Mouse (Mus musculus) right cerebral cortex, postnatal 14 days (tissue): ENCODE measurements around the gene Zswim1.
"Not testable (repeated sequence)": the region's sequence is repeated elsewhere in the genome, so short reads cannot be mapped to it uniquely, and the experiment has no call there.

Experiments used
- DNase-seq: peaks from one replicate; pipeline ENCODE4 v3.0.0; 2022

Zswim1 gene

DNA sequence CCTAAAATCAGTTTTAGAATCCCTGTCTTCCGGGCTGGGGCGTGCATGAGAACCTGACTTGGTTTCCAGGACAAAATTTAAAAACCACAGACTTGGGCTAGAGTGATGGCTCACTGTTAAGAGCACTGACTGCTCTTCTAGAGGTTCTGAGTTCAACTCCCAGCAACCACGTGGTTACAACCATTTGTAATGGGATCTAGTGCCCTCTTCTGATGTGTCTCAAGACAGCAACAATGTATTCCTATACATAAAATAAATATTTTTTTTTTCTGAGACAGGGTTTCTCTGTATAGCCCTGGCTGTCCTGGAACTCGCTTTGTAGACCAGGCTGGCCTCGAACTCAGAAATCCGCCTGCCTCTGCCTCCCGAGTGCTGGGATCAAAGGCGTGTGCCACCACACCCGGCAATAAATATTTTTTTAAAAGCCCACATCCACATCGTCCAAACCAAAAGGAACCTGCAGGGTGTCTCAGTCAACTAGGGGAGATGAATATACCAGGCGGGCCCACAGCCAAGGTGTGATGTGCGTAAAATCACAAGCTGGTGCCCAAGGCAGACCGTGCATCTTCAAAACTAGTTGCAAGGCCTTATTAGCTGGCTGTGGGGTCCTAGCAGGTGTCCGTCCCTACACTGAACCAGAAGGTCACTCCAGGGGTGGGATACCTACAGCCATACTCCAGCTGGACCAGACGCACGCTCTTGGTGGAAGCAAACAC lies 9.7 kb downstream of the Zswim1 start:
- no peak for DNase-seq

DNA sequence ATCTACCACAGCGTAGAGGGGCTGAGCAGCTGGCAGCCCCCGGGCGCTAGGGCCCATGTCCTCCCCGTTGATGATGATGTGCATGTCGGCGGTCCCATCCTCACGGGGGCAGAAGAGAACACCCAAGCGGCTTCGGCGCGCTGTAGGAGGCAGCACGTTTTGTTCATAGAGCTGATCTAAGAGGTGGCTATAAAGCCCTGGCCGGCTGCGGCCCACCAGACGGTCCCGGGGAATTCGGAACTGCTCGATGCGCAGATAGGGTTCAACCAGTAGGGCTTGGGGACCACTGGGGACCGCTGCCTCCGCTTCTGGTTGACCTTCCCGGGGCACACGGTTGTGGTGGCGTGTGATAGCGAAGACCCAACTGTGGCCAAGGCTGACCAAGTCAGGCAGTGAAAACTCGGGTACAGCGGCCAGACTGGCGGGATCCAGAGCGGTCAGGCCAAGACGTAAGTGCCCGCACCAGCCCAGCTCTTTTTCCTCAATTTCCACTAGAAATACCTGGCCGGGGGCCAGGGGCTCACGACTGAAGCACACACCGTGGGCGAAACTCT lies 10.3 kb downstream of the Zswim1 start, which contains the start of gene Ctsa:
Gene Ctsa, plus strand, starts transcription at position 126 of the 554 bp plus-strand sequence.
- peak; percentile 76 for DNase-seq

GRCm38 (mm10) chr2:164833314-164833959 lies 11.0 kb downstream of the Zswim1 start, which contains the start of gene Neurl2:
TSS of gene Neurl2 (minus strand) at chr2:164833456.
- peak; percentile 89 for DNase-seq

- DNase-seq, result no peak
These were observed 12.0 kb downstream of the Zswim1 start for GRCm38 (mm10) chr2:164834531-164834930.

DNA sequence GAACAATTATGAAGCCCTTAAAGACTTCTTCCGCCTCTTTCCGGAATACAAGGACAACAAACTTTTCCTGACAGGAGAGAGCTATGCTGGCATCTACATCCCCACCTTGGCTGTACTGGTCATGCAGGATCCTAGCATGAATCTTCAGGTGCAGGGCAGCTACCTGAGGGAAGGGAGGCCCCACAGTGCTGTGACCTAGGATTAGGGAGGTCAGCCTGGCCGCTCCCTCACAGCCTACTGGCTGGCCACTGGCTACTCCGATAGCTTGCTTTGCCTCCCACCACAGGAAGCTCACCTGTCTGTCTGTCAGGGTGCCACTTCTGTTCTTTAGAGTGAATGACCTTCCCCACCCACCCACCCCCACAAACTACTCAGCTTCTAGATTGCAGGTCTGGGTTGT lies 12.7 kb downstream of the Zswim1 start:
- DNase-seq, result no peak

DNA sequence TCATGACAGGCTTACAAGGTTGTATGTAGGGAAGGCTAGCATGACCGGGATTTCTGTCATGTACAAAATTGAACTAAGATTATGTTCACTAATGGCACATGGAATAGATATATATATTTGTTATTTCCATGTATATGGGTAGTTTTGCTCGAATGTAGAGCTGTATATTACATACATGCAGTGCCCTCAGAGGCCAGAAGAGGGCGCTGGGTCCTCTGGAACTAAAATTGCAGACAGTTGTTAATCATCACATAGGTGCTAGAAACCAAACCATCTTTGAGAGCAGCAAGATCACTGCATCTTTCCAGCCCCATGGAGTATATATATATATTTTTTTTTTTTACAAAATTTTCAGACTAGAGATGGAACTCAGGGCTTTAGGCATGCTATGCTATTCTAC lies 23.3 kb downstream of the Zswim1 start:
- no peak for DNase-seq

GRCm38 (mm10) chr2:164850061-164850460 lies 27.6 kb downstream of the Zswim1 start:
- DNase-seq, result no peak

- DNase-seq, result not testable (repeated sequence)
These were observed 33.1 kb downstream of the Zswim1 start for GRCm38 (mm10) chr2:164855572-164855971.

DNA sequence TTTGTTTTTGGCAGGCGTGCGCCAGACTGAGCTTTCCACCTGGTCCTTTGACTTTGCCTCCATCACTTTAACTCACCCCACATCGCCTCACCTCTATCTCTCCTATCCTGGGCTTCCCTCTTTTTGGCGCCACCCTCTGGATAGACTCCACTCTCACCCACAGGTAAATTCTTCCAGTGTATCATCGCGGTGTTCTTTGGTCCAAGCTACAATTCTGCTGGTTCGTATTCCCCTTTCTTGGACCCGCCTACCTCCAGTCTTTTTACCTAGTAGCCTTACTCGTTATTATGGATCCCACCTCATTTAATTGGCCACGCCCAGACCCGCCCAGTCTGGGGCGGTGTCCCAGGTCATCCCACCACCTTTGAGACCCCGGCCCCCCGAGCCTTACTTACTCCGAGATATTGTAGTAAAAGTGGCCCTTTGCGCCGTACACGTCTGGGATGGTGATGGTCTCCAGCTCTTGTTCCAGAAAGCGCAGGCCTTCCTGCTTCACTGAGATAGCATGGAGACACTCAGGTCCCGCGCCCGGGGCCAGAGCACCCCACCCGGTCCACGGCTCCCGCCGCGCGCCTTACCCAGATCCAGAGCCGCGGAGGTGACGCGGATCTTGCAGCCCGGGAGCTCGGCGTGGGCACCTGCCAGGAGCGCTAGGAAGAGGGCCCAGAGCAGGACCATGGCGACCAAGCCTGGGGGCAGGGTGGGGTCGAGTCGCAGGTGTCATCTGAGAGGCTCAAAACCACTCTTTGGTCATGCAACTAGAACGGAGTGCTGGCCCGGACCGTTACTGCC lies 34.0 kb downstream of the Zswim1 start:
- no peak for DNase-seq

DNA sequence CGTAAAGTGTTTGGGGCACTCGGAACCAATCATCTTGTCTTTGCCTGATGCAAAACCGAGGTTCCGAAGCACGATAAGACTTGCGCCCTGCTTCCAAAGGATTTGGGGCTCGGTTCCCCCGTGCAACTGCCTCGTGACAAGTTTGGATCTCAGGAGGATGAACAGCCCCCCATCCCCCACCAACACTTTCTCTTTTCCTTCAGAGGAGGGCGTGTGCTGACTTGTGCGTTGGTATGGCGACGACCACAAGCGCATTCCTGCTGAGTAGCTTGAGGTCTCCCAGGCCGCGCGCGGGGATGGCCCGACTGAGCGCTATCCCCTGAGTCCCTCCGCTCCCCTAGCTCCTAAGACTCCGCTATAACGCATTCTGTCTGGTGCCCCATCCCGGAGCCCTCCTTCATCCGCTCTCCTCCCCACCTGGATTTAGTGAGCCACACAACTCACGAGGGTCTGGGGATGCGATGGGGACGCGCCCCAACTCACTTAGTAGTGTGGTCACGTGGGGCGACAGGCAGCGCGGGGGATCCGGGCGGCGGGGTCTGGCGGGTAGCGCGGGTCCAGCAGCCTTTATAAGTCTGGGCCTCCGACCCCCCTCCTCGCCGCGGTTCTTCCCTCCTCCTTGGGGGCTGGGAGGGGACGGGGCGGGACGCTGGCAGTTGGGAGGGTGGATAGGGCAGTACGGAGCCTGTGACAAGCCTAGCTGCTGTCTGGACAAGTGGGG lies 34.8 kb downstream of the Zswim1 start, which contains the start of gene Pltp:
Gene Pltp, minus strand, starts transcription at position 611 of the 721 bp plus-strand sequence.
- peak; percentile 52 for DNase-seq

DNA sequence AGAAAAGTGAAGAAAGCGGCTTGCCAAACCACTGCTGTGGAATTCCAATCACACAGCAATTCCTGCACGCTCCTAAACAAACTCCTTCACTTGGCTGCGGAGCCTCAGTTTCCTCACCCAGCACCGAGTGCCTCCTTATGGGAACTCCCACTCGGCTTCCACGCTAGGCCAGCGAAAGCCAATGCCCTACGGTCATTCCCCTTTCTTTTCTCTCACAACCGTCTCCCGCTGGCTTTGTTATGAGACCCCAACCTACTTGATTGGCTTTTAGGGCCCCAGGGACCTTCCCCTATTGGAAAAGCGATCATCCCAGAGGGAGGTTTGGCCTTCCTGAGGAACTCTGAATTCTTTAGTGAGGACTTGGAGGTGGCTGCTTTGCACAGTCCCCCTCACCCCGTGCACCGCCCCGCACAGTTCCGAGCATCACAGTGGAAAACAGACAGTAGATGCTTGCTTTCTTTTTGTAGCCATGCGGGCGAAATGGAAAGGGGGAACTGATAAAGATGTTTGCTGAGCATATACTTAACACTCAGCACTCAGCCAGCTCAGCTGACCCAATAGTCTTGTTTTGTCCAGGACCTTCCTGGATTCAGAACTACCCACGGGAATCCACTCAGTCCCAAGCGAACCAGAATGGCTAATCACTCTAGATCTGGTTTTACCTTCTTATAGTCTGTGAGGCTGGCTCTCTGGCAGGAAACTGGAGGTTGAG lies 35.5 kb downstream of the Zswim1 start:
- DNase-seq, result no peak

GRCm38 (mm10) chr2:164859155-164859554 lies 36.7 kb downstream of the Zswim1 start:
- DNase-seq, result no peak

- DNase-seq, result no peak
These were observed 37.4 kb downstream of the Zswim1 start for GRCm38 (mm10) chr2:164859640-164860432.

- no peak for DNase-seq
These were observed 38.6 kb downstream of the Zswim1 start for GRCm38 (mm10) chr2:164861094-164861493.

DNA sequence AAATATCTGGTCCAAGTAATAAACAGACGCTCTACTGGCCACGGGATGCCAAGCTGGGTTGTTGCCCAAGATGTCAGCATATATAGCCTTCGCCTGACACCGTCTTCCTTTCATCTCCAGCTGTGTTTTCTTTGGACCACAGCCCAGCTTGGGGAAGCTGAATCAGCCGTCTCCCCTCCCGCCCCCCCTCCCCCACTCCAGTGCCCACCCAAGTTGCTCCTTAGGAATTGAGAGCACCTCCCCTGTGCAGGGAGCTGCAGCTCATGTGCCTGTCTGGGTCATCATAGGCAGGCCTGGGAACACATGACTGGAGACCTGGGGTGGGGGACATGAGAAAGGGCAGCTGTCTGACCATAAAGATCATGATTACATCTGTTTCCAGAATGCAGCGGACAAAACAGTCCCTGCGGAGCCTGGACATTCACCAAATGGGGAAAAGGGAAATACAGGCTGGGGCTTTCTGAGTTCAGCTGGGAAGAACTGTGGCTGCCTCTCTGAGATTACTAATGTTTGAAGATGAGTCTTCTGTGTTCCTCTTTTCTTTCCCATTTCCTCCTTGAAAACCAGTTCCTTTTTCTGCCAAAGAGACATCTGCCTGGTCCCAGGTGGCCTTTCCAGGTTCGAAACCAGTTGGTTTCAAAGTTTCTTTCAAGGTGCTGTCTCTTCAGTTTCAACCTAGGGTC lies 39.8 kb downstream of the Zswim1 start:
- no peak for DNase-seq

DNA sequence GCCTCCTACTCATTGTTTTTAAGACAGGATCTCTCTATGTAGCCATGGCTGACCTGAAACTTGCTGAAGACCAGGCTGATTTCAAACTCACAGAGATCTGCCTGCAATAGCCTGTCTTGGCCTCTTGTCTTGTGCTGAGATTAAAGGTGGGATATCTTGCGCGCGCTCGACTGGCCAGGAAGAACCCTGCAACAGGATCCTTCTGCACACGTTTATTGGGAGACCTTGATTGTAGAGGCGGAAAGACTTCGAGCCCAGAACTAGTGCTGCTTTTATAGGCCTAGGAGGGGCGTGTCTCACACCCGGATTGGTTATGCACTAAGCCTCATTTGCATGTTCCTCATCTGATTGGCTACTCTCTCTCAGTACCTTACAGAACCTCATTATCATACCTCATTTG lies 40.9 kb downstream of the Zswim1 start:
- DNase-seq, result not testable (repeated sequence)

- DNase-seq, result no peak
These were observed 42.1 kb downstream of the Zswim1 start for GRCm38 (mm10) chr2:164864593-164864992.

- no peak for DNase-seq
These were observed 44.5 kb downstream of the Zswim1 start for GRCm38 (mm10) chr2:164866741-164867551.

DNA sequence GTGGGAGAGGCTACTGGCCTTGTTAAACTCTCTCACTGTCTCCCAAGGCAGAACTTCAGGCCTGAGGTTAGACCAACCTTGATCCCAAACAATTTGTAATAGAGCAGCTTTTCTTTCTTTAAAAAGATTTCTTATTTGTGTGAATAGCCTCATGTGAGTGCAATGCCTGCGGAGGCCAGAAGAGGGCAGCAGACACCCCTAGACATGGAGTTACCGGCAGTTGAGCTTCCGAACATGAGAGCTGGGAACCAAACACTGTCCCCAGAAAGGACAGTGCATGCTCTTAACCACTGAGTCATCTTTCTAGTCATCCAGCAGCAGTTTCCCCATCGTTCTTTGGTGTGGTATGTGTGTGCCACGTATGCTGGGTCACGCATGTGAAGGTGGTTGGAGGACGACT lies 45.1 kb downstream of the Zswim1 start:
- no peak for DNase-seq
